Mouse (Mus musculus): ENCODE data around the gene Vwa2.

Gene Vwa2

DNA sequence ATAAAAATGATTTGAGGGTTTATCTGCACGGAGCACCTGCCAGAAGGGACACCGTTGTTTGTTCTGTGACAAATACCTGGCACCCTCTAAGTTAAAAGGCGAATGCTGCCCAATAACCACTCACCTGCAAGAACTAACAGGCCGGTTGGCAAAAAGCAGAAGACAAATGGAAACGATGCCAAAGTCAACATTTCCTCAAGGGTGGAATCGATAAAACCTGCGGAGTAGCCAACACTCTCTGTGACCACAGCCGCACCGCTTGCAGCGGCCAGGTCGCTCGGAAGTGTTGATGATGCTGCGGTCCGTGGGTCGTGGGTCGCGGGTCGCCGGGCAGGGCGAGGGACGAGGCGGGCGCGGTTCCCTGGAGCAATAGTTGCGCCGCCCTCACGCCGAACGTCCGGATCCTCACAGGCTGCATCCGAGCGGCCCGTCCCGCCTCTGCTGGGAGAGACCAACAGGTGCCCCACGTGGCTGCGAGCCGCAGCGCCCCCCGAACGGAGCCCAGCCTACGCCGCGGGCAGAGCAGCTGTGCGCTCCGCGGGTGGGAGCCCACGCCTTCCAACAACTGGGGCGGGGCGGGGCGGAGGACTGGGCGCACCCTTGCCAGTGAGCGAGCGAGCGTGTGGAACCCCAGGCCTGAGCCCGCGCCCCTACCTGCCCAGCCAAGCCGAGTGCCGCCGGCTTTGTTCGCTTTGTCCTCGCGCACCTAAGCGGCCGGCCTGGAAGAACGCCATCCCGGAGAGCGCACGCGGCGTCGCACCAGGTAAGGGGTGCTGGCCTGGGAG lies at the start of gene Vwa2:
TSS of gene Vwa2 (plus strand) at position 434 of the 785 bp plus-strand sequence.
- DNase-seq (ENCODE audit: extremely low read depth, low read depth): no peak

DNA sequence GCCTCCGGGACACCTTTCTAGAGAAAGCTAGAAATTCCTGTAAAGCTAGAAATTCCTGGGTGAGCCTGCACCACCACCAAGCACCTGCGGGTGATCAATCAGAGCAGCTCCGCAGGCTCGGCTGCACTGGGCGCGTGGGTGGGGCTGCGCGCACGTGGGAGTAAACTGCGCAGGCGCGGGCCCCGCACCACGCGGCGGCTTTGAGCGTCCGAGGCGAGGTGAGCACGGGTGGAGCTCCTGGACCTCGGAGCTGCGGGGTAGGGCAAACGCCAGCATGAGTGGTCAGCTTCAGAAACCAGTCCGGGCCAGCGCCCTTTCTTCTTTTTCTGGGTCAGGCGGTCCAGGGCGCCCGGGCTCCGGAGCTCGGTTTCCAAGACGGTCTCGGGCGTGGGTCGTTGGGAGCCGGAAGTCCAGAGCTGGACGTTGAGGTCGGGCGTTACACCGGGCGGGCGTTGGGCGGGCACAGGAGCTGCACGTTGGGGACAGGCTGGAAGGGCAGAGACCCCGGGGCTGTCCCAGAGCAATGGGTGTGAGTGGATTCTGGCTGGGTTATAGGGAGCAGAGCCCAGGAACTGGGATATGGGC lies 47.9 kb upstream of the Vwa2 start, which contains the start of gene Tdrd1:
TSS of gene Tdrd1 (plus strand) at position 163 of the 585 bp plus-strand sequence.
- no peak for DNase-seq (ENCODE audit: extremely low read depth, low read depth)

DNA sequence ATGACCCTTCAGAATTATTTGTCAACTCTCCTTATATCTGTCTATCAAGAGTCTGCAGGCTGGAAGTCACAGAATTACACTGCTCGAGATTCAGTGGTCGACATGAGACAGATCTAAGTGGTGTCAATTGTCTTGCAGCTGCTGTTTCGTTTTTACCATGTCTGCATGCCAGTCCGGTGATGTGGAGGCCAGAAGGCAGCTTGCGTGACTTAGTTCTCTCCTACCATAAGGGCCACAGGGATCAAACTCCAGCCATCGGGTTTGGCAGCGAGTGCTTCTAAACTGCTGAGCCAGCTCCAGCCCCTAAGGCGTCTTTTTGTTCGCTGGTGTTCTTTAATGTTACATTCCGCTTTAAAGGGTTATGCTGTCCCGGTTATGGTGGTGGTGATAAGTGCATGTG lies 45.7 kb upstream of the Vwa2 start:
- no peak for DNase-seq (ENCODE audit: extremely low read depth, low read depth)

DNA sequence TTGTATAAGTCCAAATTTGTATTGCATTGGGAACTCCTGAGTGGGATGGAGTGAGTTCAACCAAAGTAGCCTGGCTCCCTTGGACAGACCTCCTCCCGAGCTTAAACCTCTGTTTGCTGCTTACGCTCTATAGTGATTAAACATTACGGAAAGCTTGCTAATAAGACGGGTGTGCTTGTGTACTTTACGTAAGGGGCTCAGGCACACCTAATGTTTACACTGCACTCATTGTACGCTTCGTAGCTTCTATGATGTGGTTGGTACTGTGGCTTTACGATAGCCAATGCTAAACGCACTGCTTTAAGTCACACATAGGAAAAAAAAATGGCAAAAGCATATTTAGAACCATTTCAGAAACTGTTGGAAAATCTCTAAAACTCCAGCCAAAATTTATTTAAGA lies 44.8 kb upstream of the Vwa2 start:
- no peak for DNase-seq (ENCODE audit: extremely low read depth, low read depth)

DNA sequence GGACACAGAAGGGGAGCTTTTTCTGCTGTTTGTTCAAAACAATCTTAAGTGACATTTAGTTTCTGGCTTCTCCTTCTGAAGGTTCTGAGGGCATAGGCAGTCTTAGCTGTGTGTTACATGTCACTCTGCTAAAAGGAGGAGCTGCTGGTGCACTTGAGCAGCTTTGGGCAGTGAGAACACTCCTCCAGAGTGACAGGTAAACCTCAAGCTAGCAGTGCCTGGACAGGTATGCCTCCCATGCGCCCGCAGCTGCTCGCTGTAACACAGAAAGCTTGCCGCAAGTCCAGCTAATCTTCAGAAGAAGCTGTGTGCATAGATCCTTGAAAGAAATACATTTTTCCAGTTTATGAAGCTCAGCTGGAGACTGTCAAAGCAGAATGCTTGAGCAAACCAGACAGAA lies 43.9 kb upstream of the Vwa2 start:
- DNase-seq (ENCODE audit: extremely low read depth, low read depth): no peak

DNA sequence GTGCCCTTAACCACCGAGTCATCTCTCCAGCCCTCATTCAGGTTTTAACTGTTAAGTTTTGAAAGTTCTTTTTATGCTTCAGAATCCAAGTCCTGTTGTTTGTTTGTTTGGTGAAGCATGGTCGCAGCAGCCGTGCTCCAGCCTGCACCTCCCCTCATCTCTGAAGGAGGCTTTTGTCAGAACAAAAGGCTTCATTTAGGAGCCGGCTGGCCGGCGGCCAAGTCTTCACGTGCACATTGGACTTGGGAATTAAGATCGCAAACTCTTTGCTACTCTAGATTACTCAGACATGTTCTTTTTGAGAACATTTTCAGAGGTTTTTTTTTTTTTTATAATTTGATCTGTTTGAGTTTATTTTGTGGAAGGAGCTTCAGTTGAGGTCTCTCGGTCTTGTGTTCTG lies 38.7 kb upstream of the Vwa2 start:
- no peak for DNase-seq (ENCODE audit: extremely low read depth, low read depth)

DNA sequence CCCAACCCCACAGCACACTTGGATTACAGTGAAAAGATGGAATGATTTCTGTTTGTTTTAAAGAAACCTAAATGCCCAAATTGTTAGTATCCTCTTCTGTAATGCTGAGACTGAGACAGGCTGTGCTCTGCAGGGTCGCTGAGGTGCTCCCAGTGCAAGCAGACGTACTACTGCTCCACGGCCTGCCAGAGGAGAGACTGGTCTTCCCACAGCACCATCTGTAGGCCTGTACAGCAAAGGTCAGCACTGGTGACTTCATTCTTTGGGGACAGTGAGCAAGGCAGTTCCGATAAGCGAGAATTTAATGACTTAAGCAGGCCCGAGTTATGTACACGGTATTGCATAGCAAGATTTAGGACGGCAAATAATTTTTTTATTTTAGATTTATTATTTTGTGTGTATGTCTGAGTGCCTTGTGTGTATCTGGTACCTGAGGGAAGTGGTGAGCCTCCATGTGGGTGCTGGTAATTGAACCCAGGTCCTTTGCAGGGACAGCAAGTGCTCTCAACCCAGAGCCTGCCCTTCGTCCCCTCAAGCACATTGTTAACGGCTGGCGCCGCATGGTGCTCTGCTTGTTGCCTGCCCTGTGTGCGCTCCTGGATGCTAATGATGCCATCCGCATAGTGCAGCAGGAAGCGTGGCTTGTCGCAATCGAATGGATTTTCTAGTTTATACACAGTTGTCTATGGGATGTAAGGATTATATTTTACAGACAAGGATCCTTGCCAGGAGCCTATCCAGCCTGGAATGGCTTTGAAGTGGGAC lies 34.9 kb upstream of the Vwa2 start:
- DNase-seq (ENCODE audit: extremely low read depth, low read depth): no peak

DNA sequence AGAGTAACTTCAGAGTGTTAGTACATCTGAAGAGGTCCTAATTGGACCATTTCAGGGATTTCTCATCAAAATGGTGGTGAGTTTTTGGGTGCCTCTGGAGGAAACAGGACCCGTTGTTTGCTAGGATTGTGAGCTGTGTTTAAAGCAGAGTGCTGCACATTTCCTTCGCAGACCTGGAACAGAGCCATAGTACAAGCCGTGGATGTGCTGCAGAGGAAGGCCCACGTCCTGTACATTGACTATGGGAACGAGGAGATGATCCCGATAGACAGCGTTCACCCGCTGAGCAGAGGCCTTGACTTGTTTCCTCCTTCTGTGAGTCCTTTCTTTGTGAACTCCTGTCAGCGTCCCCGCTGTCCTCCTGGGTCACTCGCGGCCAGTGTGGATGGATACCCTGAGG lies 31.1 kb upstream of the Vwa2 start:
- DNase-seq (ENCODE audit: extremely low read depth, low read depth): no peak

DNA sequence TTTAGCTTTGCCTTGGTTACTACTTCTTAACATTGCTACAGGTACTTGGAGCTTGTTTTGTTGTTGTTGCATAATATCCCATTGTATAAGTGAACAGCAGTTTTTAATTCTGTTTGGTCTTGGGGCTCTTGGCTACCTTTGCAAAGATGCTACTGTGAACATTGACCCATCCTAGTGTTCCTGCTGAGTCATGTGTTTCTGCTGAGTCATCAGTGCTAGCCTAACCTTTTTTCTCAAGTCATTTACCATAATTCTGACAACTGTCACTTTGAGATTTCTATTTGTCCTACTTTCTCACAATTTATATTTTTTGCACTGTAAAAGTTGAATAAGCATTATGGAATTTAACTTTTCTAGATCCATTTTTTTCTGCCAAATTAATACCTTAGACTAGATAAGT lies 21.5 kb upstream of the Vwa2 start:
- DNase-seq (ENCODE audit: extremely low read depth, low read depth): no peak

DNA sequence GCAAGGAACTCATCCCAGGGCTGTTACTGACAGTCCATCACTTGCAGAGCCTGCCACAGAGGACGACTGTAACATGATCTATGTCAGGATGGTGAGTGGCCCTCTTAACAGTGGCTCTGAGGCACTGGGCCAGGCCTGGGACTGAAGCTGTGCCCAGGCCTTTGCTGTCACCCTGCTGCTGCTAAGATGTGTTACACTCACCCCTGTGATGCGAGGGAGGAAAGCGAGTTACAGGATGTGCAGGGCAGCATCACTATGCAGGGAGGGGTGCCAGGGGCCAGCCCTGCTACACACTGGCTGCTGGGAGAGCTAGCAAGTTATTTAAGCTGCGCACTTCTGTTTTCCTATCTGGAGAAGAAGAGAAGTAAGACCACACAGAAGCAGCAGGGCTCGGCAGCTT lies 17.6 kb upstream of the Vwa2 start:
- DNase-seq (ENCODE audit: extremely low read depth, low read depth): no peak

DNA sequence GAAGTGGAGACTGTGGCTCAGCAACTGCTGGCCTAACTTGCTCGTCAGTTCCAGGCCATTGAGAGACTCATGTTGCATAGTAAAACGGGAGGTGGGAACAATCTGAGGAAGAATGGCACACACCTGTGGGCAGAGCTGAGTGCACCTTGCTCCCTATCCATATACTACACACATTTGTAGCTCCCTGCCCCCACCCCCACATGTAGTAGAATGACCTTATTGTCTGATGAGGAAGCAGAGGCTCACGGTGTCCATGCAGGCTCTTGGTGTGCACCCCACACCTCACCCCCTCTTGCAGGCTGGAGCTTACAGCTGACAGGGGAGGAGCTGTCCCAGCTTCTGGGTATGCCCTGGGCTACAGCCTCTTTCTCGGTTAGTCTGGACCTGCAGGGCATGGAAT lies 6.3 kb upstream of the Vwa2 start:
- DNase-seq (ENCODE audit: extremely low read depth, low read depth): no peak

DNA sequence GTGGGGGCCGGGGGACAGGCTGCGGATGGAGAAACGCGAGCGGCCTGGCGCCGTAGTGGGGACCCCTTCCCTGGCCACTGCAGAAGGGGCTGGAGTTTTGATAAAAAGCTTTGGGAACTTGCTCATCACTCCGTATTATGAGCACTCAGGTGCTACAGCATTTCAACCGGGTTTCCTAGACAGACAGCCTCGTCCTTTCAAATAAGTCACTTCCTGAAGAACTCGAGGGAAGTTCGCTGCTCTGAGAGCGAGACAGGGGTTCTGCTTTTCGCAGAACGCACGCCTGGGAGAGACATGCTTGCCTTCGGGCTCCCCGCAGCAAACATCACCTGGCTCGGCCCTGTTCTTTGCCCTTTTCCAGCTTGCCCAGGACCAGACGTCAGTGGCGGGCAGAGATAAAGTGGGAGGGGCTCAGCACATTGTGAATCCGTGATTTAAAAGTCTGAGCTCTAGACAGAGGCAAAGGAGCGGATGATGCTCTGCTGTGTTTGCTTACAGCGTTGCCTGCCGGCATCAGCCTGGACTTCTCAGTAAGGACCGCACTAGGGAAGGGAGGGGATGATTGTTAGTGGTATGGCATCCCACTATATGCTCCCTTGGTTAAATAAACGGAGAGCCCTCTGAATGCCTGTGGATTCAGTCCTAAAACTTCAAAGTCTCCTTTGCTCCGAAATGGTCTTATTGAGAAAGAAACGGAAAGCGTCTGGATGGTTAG lies 709 bp downstream of the Vwa2 start:
- DNase-seq (ENCODE audit: extremely low read depth, low read depth): no peak

DNA sequence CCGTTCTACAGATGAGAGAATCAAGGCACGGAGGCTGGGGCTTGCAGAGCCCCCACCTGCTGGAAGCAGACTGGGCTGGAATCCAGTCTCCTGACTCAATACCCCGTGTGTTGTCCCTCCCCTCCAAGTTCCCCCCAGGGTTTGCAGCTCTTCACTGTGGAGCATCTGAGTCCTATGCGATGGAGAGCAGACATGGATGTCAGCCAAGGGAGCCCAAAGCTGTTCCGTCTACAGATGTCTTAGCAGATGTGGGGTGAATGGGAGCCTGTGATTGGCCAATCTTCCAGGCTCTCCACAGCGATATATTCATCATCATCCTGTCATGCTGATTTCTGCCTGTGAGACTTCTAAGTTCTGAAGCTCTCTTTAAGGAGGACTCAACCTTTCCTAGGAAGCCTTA lies 3.3 kb downstream of the Vwa2 start:
- DNase-seq (ENCODE audit: extremely low read depth, low read depth): no peak

DNA sequence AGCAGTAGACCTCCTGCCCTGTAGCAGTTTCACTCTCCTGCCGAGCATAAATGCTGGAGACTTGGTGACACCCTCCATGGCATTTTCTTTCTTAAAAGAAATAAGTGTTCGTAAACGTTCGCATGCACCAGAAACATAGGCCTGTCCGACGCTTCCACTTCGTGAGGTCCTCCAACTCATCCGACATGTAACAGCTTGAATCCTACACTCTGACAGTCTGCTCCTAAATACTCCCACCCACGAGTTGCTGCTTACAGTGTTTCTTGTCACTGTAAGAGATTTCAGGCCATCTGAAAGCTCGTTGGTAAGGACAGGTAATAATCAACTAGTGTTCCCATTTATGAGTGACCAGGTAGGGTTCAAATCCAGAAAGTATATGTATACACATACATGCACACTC lies 13.8 kb downstream of the Vwa2 start:
- DNase-seq (ENCODE audit: extremely low read depth, low read depth): no peak

DNA sequence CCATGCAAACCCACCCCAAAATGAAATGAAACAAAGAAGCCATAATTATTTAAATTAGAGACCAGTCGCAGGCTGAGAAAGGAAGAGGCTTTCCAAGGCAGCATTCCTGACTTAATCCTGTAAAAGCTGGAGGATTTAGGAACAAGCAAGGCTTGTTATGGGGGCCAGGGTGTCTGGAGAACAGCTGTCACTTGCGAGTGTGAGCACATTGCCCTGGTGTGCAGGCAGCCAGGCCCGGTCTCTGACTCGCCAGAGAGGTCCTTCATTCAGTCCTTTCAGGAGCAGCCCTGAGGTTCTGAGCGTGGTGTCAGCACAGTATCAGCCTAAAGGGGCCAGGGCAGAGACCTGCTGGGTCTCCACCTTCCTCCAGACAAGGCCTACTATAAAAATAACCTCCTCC lies 14.6 kb downstream of the Vwa2 start:
- DNase-seq (ENCODE audit: extremely low read depth, low read depth): no peak

DNA sequence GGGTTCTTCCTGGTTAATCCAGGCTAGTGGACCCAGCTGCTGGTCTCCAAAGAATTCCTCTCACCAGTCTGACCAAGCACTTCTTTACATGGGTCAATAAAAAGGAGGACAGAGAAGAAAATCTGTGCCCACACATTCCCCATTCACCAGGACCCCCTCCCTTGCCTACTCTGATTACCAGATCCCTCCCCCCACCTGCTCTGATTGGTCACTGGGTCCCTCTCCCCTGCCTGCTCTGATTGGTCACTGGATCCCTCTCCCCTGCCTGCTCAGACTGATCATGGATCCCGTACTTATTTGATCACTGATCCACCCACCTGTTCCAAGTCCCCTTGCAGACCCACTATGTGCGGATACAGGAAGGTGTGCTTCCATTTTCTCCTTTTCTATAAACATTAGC lies 17.4 kb downstream of the Vwa2 start:
- DNase-seq (ENCODE audit: extremely low read depth, low read depth): no peak

DNA sequence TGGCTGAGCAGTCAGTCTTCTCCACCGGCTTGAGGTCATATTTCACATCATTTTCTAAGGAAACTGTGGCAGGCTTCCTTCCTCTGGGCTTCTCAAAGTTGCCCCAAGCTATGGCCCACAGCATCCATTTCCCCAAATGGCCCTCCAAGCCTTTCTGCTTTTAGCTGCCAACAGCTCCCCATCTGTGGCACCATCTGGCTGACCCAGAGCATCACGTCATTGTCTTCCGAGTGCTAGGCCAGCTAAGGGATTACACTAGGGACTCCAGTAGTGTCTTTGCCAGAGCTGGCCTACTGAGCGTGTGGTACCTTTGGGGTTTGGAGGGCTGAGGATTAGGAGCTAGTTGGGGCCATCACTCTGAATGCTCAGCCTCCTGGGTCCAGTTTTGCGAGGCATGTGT lies 18.5 kb downstream of the Vwa2 start:
- no peak for DNase-seq (ENCODE audit: extremely low read depth, low read depth)

DNA sequence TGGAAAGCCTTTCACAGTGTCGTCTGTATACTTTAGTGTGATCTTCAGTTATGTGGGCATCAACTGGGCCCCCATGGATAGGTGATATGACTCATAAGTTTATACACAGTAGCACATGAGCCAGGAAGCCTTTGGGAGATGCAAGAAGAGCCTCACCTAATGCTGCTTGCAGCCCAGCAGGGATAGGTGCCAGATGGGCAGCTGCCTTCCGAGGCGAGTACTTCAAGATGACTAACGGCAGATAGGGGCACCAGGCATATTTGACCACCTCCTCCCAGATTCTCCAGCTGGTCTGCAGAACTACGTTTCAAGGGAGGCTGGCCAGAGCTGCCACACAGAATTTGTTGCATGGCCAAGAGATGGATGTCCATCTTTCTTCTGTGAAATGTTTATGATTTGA lies 19.3 kb downstream of the Vwa2 start:
- DNase-seq (ENCODE audit: extremely low read depth, low read depth): no peak

DNA sequence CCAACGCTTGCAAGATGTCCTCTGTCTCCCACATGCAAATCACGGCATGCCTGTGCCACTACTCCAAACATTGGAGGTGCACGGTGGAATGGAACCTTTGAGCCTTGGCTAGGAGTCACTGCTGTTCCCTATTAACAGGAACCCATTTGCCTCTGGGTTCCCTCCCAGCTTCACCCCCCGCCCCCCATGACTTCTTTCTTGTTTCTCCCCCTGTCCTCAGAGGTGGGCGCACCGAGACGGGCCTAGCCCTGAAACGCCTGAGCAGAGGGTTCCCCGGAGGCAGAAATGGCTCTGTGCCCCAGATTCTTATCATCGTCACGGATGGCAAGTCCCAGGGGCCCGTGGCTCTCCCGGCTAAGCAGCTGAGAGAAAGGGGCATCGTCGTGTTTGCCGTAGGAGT lies 23.6 kb downstream of the Vwa2 start:
- DNase-seq (ENCODE audit: extremely low read depth, low read depth): no peak

DNA sequence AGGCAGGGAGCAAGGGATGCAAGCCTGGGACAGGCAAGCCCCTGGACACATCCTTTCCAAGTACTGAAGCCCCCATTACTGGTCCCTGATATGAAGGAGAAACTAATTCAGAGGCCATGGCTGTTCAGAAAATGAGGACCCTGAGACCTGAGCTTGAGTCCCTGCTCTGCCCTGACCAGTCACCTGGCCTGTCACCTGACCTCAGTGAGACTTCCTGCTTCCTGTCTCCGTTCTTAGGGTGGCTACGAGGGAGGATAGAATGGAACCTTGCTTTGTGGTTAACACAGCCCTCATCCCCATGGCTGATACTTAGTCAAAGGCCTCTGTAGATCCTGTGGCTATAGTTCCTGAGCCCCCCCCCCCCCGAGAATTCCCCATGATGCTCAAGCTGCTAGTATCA lies 30.0 kb downstream of the Vwa2 start:
- DNase-seq (ENCODE audit: extremely low read depth, low read depth): no peak

DNA sequence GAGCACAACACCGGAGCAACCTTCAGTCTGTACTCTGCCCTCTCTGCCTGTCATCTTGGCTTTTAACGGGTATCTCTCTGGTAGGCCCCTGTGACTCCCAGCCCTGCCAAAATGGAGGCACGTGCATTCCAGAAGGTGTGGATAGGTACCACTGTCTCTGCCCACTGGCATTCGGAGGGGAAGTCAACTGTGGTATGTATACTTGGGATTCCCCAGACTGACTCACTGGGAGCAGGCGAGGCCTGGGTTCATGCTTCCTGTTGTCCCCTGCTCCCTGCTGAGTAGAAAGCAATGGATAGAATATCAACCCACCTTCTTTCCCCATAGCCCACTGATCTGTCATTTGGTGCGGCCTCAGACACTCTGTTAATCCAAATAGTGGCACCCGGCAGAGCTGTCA lies 31.3 kb downstream of the Vwa2 start:
- no peak for DNase-seq (ENCODE audit: extremely low read depth, low read depth)

DNA sequence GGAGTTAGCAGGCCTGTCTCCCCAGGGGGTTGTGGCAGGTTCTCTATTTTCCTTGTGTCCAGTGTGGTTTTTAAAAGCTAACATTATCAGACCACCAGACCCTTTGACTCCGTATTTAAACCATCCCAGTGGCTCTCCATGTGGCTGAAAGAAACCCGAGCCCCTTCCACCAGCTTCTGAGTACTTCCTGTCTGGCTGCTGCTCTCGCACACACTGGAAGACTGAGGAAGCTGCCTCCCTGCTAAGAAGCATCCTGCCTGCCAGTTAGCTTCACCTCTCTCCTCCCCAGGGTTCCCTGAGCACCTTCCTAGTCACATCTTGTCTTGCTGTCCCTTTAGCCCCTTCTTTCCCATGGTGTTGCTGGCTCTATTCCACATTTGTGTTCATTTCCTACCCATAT lies 33.8 kb downstream of the Vwa2 start:
- DNase-seq (ENCODE audit: extremely low read depth, low read depth): no peak
